Mouse (Mus musculus) kidney, embryonic 14.5 days (tissue): Measurements from ENCODE around the gene 1700123O20Rik. TPM values are rescaled to one million over a fixed set of nuclear protein-coding genes. Genes with fewer than 3 reads are reported as not detected.

Experiments
- ATAC-seq: fragments of 200-750 bp; cut with Nextera tagmentation; 2 replicates; pipeline ENCODE4 v1.8.0; 2017; ENCODE audit warnings: moderate number of reproducible peaks, mild to moderate bottlenecking, moderate TSS enrichment, moderate library complexity; ENCODE audit not compliant: low FRiP score, low TSS enrichment
- H3K27ac ChIP-seq: fragments of 300-500 bp; sonication (generic); 2 replicates; pipeline ENCODE4 v1.5.1; 2014; ENCODE audit warnings: low read depth, mild to moderate bottlenecking, low read length, moderate library complexity, mixed read lengths
- H3K27me3 ChIP-seq: fragments of 300-500 bp; sonication (generic); 2 replicates; pipeline ENCODE4 v1.6.1; 2014; ENCODE audit warnings: mild to moderate bottlenecking, low read length; ENCODE audit not compliant: control insufficient read depth, insufficient read depth
- H3K36me3 ChIP-seq: fragments of 300-500 bp; sonication (generic); 2 replicates; pipeline ENCODE4 v1.6.1; 2014; ENCODE audit warnings: low read length, mixed read lengths; ENCODE audit not compliant: control insufficient read depth, insufficient read depth
- H3K4me1 ChIP-seq: fragments of 300-500 bp; sonication (generic); 2 replicates; pipeline ENCODE4 v1.6.1; 2014; ENCODE audit warnings: low read length, mixed read lengths; ENCODE audit not compliant: control insufficient read depth, insufficient read depth
- H3K4me2 ChIP-seq: fragments of 300-500 bp; sonication (generic); replicated peaks from 2 replicates; pipeline ENCODE4 v1.6.1; 2014; ENCODE audit warnings: low read depth, mild to moderate bottlenecking, low read length
- H3K4me3 ChIP-seq: fragments of 300-500 bp; sonication (generic); 2 replicates; pipeline ENCODE4 v1.5.1; 2014; ENCODE audit warnings: mild to moderate bottlenecking, low read length
- H3K9ac ChIP-seq: fragments of 300-500 bp; sonication (generic); 2 replicates; pipeline ENCODE4 v1.6.1; 2014; ENCODE audit warnings: low read depth, mild to moderate bottlenecking, low read length, moderate library complexity
- H3K9me3 ChIP-seq: fragments of 300-500 bp; sonication (generic); 2 replicates; pipeline ENCODE4 v1.6.1; 2016; ENCODE audit warnings: low read length; ENCODE audit not compliant: control insufficient read depth
- WGBS: fragments of 180-500 bp; shearing (Covaris S2); extraction: QIAGEN DNeasy Blood & Tissue Kit; methylation state at CpG from one replicate; pipeline ENCODE4 v1.1.7; 2014; 5-methylcytosine and 5-hydroxymethylcytosine counted together
- polyA plus RNA-seq: library from polyadenylated mRNA; unstranded; fragments of >200 nt; fragmentation: Nextera tagmentation; extraction: Ambion mirVana; gene quantifications from 2 replicates; pipeline ENCODE4 v1.2.1, GENCODE M21; 2014

Gene 1700123O20Rik
- 89.8 and 110 TPM in 2 replicates for polyA plus RNA-seq

DNA sequence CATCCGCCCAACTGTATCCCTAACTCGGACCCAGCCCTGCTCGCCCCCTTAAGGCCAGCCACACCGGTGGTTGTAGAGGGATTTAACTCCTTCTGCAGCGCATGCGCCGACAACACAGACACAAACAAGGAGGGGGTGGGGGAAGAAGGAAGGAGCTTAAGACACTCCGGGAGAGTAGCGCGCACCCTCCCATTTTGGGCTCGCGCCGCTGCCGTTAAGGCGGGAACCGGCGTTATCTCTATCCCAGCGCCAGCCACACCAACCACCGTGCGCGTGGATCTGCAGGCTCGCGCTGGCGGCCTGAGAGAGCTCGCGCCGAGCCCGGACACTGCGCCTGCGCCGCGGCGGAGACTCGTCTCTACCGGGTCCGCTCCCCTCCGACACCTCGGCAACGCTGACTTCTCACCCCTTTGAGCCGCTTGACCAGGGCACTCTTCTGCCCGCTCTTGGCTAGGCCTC, at the start of gene 1700123O20Rik:
Gene 1700123O20Rik (plus strand): TSS at position 154 of the 459 bp plus-strand sequence.
- H3K27ac ChIP-seq = peak within 1 kb of the TSS; percentile 97
- H3K9me3 ChIP-seq = no peaks in the 10 kb centered on the region
- peak within 1 kb of the TSS; percentile 95 for H3K9ac ChIP-seq
- under 1% methylated on average over 41 of the region's 41 CpGs for WGBS
- peaks cover 36% of the 10 kb centered on the region for H3K36me3 ChIP-seq
- peaks cover 23% of the 10 kb centered on the region; the same call in 1 of the 2 replicates for H3K4me1 ChIP-seq
- ATAC-seq = peak; percentile 85
- H3K4me3 ChIP-seq = peak within 1 kb of the TSS; percentile 93
- peak within 1 kb of the TSS; percentile 67 for H3K4me2 ChIP-seq
- H3K27me3 ChIP-seq = no peaks in the 10 kb centered on the region

DNA sequence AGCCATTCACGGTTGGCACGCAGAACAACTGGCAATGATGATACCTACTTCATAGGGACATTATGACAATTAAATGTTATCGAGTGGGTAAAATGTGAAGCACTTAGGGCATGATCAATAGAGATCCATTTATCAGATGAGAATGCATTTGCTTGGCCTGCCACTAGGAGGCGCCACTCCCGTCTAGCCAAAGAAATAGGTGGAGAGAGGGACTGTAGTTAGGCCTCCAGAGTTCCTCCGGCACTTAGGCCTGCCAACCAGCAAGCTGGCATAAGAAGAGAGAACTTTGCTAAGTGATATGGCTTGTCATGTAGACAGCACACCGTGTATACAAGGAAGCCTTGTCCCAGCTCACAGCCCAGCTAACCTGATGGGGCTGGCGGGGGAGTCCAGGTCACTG, 49.1 kb upstream of the 1700123O20Rik start:
- H3K36me3 ChIP-seq = peaks cover 51% of the 10 kb centered on the region
- 57% methylated on average over 8 of the region's 8 CpGs for WGBS

DNA sequence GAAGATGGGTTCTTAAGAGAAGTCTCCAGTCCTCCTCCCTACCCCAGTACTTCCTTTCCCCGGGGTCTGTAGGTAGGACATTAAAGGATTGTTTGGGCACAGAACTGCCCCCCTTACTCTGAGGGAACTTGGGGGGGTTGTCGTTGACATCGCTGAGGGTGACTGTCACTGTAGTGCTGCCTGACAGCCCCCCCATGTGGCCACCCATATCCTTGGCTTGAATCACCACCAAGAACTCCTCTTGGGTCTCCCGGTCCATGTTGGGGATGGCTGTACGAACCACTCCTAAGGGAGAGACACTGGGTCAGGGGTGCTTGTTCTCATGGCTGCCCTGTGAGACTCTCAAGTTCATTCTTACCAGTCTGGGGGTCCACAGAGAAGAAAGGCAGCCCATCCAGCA, 47.8 kb upstream of the 1700123O20Rik start:
- peaks cover 51% of the 10 kb centered on the region for H3K36me3 ChIP-seq
- no peak overlapping the region for H3K4me2 ChIP-seq
- 83% methylated on average over 5 of the region's 5 CpGs for WGBS
- no peaks in the 10 kb centered on the region for H3K27me3 ChIP-seq
- peaks cover 10% of the 10 kb centered on the region; the same call in 1 of the 2 replicates for H3K4me1 ChIP-seq
- no peaks in the 10 kb centered on the region for H3K9me3 ChIP-seq
- ATAC-seq = no peak
- no peak overlapping the region for H3K9ac ChIP-seq
- H3K27ac ChIP-seq = no peak overlapping the region
- no peak overlapping the region for H3K4me3 ChIP-seq

More for the DNA sequence above, 49.1 kb upstream of the 1700123O20Rik start:
- H3K9ac ChIP-seq = no peak overlapping the region
- peaks cover 10% of the 10 kb centered on the region; the same call in 1 of the 2 replicates for H3K4me1 ChIP-seq
- no peaks in the 10 kb centered on the region for H3K9me3 ChIP-seq
- H3K4me2 ChIP-seq = no peak overlapping the region
- H3K27ac ChIP-seq = no peak overlapping the region
- no peak for ATAC-seq
- no peak overlapping the region for H3K4me3 ChIP-seq
- no peaks in the 10 kb centered on the region for H3K27me3 ChIP-seq

DNA sequence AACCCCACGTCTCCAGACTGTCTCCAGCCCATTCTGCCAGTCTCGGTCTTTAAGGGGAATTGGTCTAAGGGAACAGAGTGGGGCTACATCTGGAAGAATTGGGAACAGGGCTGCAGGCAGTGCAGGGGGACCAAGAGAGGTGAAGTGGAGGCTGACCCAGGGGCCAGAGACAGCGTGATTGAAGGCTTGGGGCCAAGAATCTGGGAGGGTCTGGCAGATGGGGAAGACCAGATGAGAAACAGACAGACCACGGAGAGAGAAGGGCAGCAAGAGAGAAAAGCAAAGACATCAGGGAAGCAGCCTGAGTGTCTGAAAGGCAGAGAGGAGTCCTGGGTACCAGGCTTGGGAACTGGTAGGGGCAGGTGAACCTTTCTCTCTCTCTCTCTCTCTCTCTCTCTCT, 45.9 kb upstream of the 1700123O20Rik start:
- peak overlapping the region; percentile 95 for H3K4me2 ChIP-seq
- 10% methylated on average over 4 of the region's 4 CpGs for WGBS
- H3K4me1 ChIP-seq = peaks cover 10% of the 10 kb centered on the region; the same call in 1 of the 2 replicates
- H3K36me3 ChIP-seq = peaks cover 59% of the 10 kb centered on the region
- ATAC-seq = no peak
- H3K27ac ChIP-seq = no peak overlapping the region; the same call in 1 of the 2 replicates
- no peaks in the 10 kb centered on the region for H3K27me3 ChIP-seq
- H3K9ac ChIP-seq = peak overlapping the region; percentile 76; the same call in 1 of the 2 replicates
- no peaks in the 10 kb centered on the region for H3K9me3 ChIP-seq
- H3K4me3 ChIP-seq = peak overlapping the region; percentile 65

DNA sequence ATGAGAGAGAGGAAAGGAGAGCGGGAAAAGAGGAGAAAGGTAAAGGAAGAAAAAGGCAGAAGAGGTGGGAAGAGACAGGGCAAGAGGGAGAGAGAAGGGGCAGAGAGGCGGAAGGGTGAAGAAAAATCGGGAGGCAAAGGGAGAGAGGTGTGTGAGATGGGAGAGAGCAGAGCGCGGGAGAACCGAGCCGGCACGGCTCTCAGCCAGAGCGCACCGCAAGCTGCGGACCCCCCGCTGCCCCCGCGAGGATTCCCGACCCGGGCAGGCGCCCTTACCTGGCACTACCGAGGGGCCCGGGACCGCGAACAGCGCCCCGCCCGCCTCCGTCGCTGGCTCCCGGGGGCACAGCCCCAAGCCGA, 45.1 kb upstream of the 1700123O20Rik start, which contains the start of gene Gm17606:
Gene Gm17606 (plus strand): TSS at position 7 of the 359 bp plus-strand sequence.
- no peaks in the 10 kb centered on the region for H3K27me3 ChIP-seq
- peak within 1 kb of the TSS; percentile 95 for H3K4me2 ChIP-seq
- peaks cover 10% of the 10 kb centered on the region; the same call in 1 of the 2 replicates for H3K4me1 ChIP-seq
- H3K4me3 ChIP-seq = peak within 1 kb of the TSS; percentile 65
- no peak; the same call in 1 of the 2 replicates for ATAC-seq
- H3K9me3 ChIP-seq = no peaks in the 10 kb centered on the region
- peaks cover 62% of the 10 kb centered on the region for H3K36me3 ChIP-seq
- H3K9ac ChIP-seq = peak within 1 kb of the TSS; percentile 76
- WGBS = 0% methylated on average over 20 of the region's 28 CpGs
- H3K27ac ChIP-seq = peak within 1 kb of the TSS; percentile 57

DNA sequence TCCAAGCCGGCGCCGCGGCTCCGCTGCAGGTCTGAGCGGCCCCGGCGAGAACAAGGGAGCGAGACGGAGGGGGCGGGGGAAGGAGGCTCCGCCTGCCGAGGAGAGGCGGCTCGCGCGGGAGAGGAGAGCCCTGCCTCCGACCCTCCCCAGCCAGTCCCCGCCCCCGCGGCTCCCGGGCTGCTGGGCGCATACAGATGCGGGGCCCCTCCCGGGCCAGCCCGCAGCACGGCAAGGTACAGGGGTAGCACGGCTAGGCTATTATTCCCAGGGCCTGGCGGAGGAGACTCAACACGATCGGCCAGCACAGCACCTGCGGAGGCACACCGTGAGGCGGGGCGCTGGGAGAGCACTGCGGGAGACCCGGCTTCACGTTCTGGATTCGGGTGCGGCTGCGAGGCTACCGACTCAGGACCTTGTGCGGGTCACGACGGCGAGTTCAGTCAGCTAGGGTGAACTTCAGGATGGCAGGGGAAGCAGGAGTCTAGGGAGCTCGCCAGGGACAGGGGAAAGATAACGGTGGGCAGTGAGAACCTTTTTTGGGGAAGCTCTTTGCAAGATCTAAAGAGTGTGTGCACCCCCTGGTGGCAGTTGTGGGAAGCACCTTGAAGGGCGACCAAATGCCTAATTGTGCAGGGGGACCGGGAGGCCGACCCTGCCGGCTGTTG, 44.6 kb upstream of the 1700123O20Rik start, which contains the start of gene Cdh24:
Gene Cdh24 (minus strand): TSS at position 60 of the 665 bp plus-strand sequence.
- peak; percentile 93 for ATAC-seq
- Histone ChIP-seq H3K27me3 (no peaks in the 10 kb centered on the region), H3K4me1 (peaks cover 10% of the 10 kb centered on the region; the same call in 1 of the 2 replicates), H3K4me2 (peak within 1 kb of the TSS; percentile 95), H3K4me3 (peak within 1 kb of the TSS; percentile 65), H3K9me3 (no peaks in the 10 kb centered on the region), H3K36me3 (peaks cover 62% of the 10 kb centered on the region), H3K9ac (peak within 1 kb of the TSS; percentile 76), H3K27ac (peak within 1 kb of the TSS; percentile 57)
- WGBS = under 1% methylated on average over 44 of the region's 52 CpGs

DNA sequence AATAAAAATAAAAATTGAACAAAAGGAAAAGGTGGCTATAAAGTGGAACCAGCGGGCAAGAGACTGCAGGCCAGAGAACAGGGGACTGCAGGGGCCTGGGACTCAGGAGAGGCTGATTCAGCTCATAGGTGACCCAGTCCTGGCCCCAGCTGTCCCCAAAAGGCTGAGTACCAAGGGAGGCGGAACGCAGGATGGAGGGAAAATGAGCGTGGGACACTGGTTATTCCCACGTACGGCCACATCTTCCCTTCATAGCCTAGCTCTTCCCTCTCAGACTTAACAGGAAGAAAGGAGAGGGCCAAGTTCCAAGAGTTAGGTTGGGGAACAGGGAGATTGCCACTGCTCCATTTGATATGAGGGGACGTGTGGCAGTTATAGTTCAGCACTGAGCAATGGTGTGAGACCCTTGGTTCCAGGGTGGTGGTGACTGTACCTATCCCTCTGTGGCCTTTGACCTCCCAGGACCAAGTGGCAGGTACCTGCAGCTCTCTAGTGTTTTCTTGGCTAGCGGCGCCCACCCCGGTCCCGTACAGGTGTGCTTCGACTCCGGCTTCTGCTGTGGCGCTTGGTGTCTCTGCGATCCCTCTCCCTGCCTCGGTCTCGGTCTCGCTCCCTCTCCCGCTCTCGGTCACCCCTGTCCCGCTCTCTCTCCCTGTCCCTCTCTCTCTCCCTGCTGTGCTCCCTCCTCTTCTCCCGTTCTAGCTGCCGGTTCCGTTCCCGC, 43.6 kb upstream of the 1700123O20Rik start:
- Histone ChIP-seq H3K4me1 (peaks cover 10% of the 10 kb centered on the region; the same call in 1 of the 2 replicates), H3K4me2 (no peak overlapping the region), H3K27ac (no peak overlapping the region), H3K4me3 (no peak overlapping the region), H3K27me3 (no peaks in the 10 kb centered on the region), H3K9me3 (no peaks in the 10 kb centered on the region), H3K9ac (no peak overlapping the region), H3K36me3 (peaks cover 66% of the 10 kb centered on the region)
- WGBS = 75% methylated on average over 24 of the region's 25 CpGs
- ATAC-seq = no peak

DNA sequence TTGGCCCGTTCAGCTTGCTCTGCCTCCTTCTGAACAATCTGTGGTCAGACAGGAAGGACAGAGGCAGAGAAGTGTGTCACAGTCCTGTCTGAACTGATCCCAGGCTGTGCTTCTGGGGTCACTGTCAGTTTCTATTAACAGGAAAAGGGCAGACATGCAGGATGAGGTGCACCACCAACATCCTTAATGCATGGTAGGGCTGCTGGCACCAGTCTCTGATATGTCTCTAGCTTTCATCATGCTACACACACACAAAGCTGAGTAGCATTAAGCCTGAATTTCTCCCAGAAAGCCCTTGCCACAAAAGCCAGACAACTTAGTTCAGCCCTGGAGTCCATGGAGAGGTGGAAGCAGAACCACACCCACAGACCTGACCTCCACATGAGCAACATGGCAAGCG, 43.0 kb upstream of the 1700123O20Rik start:
- Histone ChIP-seq H3K27me3 (no peaks in the 10 kb centered on the region), H3K4me2 (no peak overlapping the region), H3K4me3 (no peak overlapping the region), H3K27ac (no peak overlapping the region), H3K9ac (no peak overlapping the region), H3K9me3 (no peaks in the 10 kb centered on the region), H3K36me3 (peaks cover 67% of the 10 kb centered on the region), H3K4me1 (peaks cover 10% of the 10 kb centered on the region; the same call in 1 of the 2 replicates)
- ATAC-seq = no peak
- WGBS = 89% methylated on average over 2 of the region's 2 CpGs
